16 mouse cellular contexts compared by ENCODE assay signal in the genomic region with DNA sequence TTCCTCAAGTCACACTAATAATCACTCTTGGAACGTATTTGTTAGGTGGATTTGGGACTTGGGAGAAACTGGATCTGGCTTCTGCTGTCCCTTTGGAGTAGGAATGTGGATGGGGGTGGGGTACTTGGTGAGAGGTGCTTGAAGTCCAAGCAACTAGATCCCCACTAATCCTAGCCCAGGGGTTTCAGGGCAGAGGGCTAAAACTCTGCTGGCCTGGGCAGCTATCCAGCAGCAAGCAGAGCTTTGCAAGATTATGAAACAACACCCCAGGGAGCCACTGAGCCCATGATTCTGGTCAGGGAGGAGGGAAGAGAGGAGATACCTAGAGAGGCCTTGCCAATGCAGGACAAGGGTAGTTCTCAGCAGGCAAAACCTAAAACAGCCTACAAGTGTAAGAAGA. TPM values are rescaled to one million over a fixed set of nuclear protein-coding genes. Genes with fewer than 3 reads are reported as not detected.
DNase-seq lines count a peak whose midpoint lies in the region; ATAC-seq and TF ChIP-seq lines count a peak whose summit lies in the region.
"Had no signal": no experiment of that assay in that cellular context is flagged by ENCODE, and none has a peak within 500 bp of the region (broad histone marks: within the 10 kb centered on the region; RNA-seq: fewer than 3 reads in every experiment).

No protein-coding gene starts in this region.

- no peaks in the 10 kb centered on the region for H3K9me3 ChIP-seq in limb, embryonic 14.5 days (ENCODE audit: control insufficient read depth, low read length)
- H3K9me3 ChIP-seq: liver, embryonic 13.5 days; megakaryocyte, embryonic 14.5 days had no signal

- 18% methylated on average over 1 of the region's 1 CpGs for WGBS in liver, adult 2 months
- WGBS in limb, embryonic 14.5 days, result 21% methylated on average over 1 of the region's 1 CpGs

- H3K27me3 ChIP-seq in liver, adult 2 months (ENCODE audit: control insufficient read depth, insufficient read depth, low read length), result no peaks in the 10 kb centered on the region
- no peaks in the 10 kb centered on the region for H3K27me3 ChIP-seq in limb, embryonic 14.5 days (ENCODE audit: control insufficient read depth, insufficient read depth, low read length)
- H3K27me3 ChIP-seq: liver, embryonic 13.5 days had no signal

- H3K4me1 ChIP-seq in liver, adult 2 months (ENCODE audit: control insufficient read depth, insufficient read depth, low read length), result peaks cover 18% of the 10 kb centered on the region
- H3K4me1 ChIP-seq in limb, embryonic 14.5 days (ENCODE audit: control insufficient read depth, insufficient read depth, low read length), result peaks cover 19% of the 10 kb centered on the region; the same call in 1 of the 2 replicates
- H3K4me1 ChIP-seq: liver, embryonic 13.5 days; megakaryocyte, embryonic 14.5 days had no signal

- peak overlapping the region; percentile 46 for H3K27ac ChIP-seq in gastrocnemius, adult 2 months
- H3K27ac ChIP-seq in liver, adult 2 months (replicated peaks; ENCODE audit: insufficient read depth, low read depth, low read length), result peak overlapping the region; percentile 67
- no peak overlapping the region for H3K27ac ChIP-seq in limb, embryonic 14.5 days (replicated peaks; ENCODE audit: low read depth, low read length)
- H3K27ac ChIP-seq: liver, embryonic 13.5 days; stomach, postnatal 0 days had no signal

- no peaks in the 10 kb centered on the region for H3K36me3 ChIP-seq in liver, adult 2 months (ENCODE audit: control insufficient read depth, insufficient read depth, low read length)
- no peaks in the 10 kb centered on the region for H3K36me3 ChIP-seq in limb, embryonic 14.5 days (ENCODE audit: control insufficient read depth, insufficient read depth, low read length)
- H3K36me3 ChIP-seq: liver, embryonic 13.5 days had no signal

- H3K9ac ChIP-seq in liver, adult 2 months (ENCODE audit: low read depth, low read length), result no peak overlapping the region
- no peak overlapping the region for H3K9ac ChIP-seq in limb, embryonic 14.5 days (ENCODE audit: low read depth, low read length, severe bottlenecking)
- H3K9ac ChIP-seq: forebrain, postnatal 0 days; liver, embryonic 13.5 days had no signal

- TF ChIP-seq CTCF in gastrocnemius, adult 2 months (IDR thresholded peaks at IDR 0.05), result no peak
- no peak for TF ChIP-seq CTCF in liver, adult 2 months (IDR thresholded peaks at IDR 0.05; ENCODE audit: low read depth, low read length)

- DNase-seq in gastrocnemius, adult 2 months, result peak; percentile 44
- DNase-seq in gastrocnemius, postnatal 25 days, result no peak
- peak; percentile 84 for DNase-seq in liver, adult 2 months (ENCODE audit: extremely low read depth, low read depth, low spot score)
- no peak for DNase-seq in liver
- DNase-seq in heart, postnatal 4 days, result peak; percentile 23
- no peak for DNase-seq in limb, embryonic 14.5 days (ENCODE audit: low spot score)
- DNase-seq in cerebellum, postnatal 4 days (ENCODE audit: low spot score in 2 of 2), result no peak
- DNase-seq: embryo, embryonic 11 days; forebrain, postnatal 0 days; layer of hippocampus, adult 9-11 months; liver, embryonic 13.5 days; right cerebral cortex, postnatal 14 days had no signal

- no peaks in the 10 kb centered on the region for H3K79me2 ChIP-seq in liver, adult 2 months (ENCODE audit: control insufficient read depth, insufficient read depth, low read length)

- intact Hi-C loops in gastrocnemius, adult 2 months (cut with DNase I), result no loop called here

- no peak for TF ChIP-seq POLR2A in liver, adult 2 months (IDR thresholded peaks at IDR 0.05; ENCODE audit: extremely low read depth, insufficient read depth, low read length)
- TF ChIP-seq POLR2A in limb, embryonic 14.5 days (IDR thresholded peaks at IDR 0.05; ENCODE audit: borderline replicate concordance, extremely low read depth, insufficient read depth, insufficient read length), result no peak

- H3K4me3 ChIP-seq in gastrocnemius, adult 2 months, result no peak overlapping the region
- H3K4me3 ChIP-seq in liver, adult 2 months (ENCODE audit: insufficient read depth, low read depth, low read length), result no peak overlapping the region
- H3K4me3 ChIP-seq in limb, embryonic 14.5 days (replicated peaks; ENCODE audit: low read length), result no peak overlapping the region
- H3K4me3 ChIP-seq: liver, embryonic 13.5 days; megakaryocyte, embryonic 14.5 days had no signal

- H3K4me2 ChIP-seq in limb, embryonic 14.5 days (replicated peaks; ENCODE audit: low read depth, low read length, severe bottlenecking), result no peak overlapping the region
- H3K4me2 ChIP-seq: liver, embryonic 13.5 days had no signal

- ATAC-seq in limb, embryonic 14.5 days (ENCODE audit: low FRiP score, low read depth), result 0 out of 2 replicates have a peak, but pooled peaks have one; percentile 25
- ATAC-seq in erythroid progenitor cell, adult 5-6 weeks (replicated peaks; ENCODE audit: low FRiP score, poor library complexity, severe bottlenecking), result no peak
- ATAC-seq: forebrain, postnatal 0 days had no signal

RNA-seq across cellular contexts. Expression of a gene that starts 9.5 kb away (rescaled TPM):
- total RNA-seq in gastrocnemius, adult 2 months (2021), result 1 to 10 TPM; 3.6 to 5.6 TPM
- 1 to 10 TPM; 3.4 to 6.3 TPM for total RNA-seq in gastrocnemius, postnatal 25 days (2021)
- 0.27 TPM in 1 of 2 replicates, not detected in the other for total RNA-seq in liver, adult 2 months (2014; rRNA removed)
- polyA plus RNA-seq in liver, adult 2 months (2012; rRNA removed), result not detected in 2 replicates
- total RNA-seq in heart, postnatal 4 days (2021), result 1 to 10 TPM; 1.7 to 2.1 TPM
- polyA plus RNA-seq in limb, embryonic 14.5 days (2012; rRNA removed), result 0.78 and 1.0 TPM in 2 replicates
- polyA plus RNA-seq in limb, embryonic 14.5 days (2014; fragmentation: Nextera tagmentation; extraction: Ambion mirVana), result 0.11 and 0.19 TPM in 2 replicates
- total RNA-seq in erythroid progenitor cell, adult 5-6 weeks (2015; ENCODE audit: low replicate concordance), result not detected in 2 replicates
- total RNA-seq in erythroid progenitor cell, adult 5-6 weeks (2017; ENCODE audit: low replicate concordance), result not detected in 2 replicates
- total RNA-seq: hematopoietic stem cell, adult 5-6 weeks had no signal

RNA-seq across cellular contexts. Expression of a gene that starts 51.2 kb away (rescaled TPM):
- total RNA-seq in gastrocnemius, adult 2 months (2021), result not detected
- not detected for total RNA-seq in gastrocnemius, postnatal 25 days (2021)
- total RNA-seq in liver, adult 2 months (2014; rRNA removed), result 0.07 and 0.09 TPM in 2 replicates
- 0.11 and 0.24 TPM in 2 replicates for polyA plus RNA-seq in liver, adult 2 months (2012; rRNA removed)
- total RNA-seq in heart, postnatal 4 days (2021), result not detected
- 0.19 and 0.38 TPM in 2 replicates for polyA plus RNA-seq in limb, embryonic 14.5 days (2012; rRNA removed)
- polyA plus RNA-seq in limb, embryonic 14.5 days (2014; fragmentation: Nextera tagmentation; extraction: Ambion mirVana), result 0.15 and 0.32 TPM in 2 replicates
- total RNA-seq in erythroid progenitor cell, adult 5-6 weeks (2015; ENCODE audit: low replicate concordance), result not detected in 2 replicates
- not detected in 2 replicates for total RNA-seq in erythroid progenitor cell, adult 5-6 weeks (2017; ENCODE audit: low replicate concordance)
- total RNA-seq: forebrain, postnatal 0 days; hematopoietic stem cell, adult 5-6 weeks had no signal
- polyA plus RNA-seq: liver, embryonic 13.5 days had no signal

Comparison
In these comparisons a context has a peak if more than half of its experiments do, and no peak if none do; other contexts are left out.
1. DNase-seq: peak in gastrocnemius, adult 2 months (single experiment), liver, adult 2 months (single experiment) and heart, postnatal 4 days (single experiment); none in gastrocnemius, postnatal 25 days (single experiment), liver (single experiment), limb, embryonic 14.5 days (single experiment) and cerebellum, postnatal 4 days (0 of 2).